Mouse (Mus musculus): ENCODE data around the gene Galp. TPM values are rescaled to one million over a fixed set of nuclear protein-coding genes. Genes with fewer than 3 reads are reported as not detected.
"Not testable (repeated sequence)": the region's sequence is repeated elsewhere in the genome, so short reads cannot be mapped to it uniquely, and the experiment has no call there.

Galp gene
- total RNA-seq, 2 experiments from 2014 or later = not detected

DNA sequence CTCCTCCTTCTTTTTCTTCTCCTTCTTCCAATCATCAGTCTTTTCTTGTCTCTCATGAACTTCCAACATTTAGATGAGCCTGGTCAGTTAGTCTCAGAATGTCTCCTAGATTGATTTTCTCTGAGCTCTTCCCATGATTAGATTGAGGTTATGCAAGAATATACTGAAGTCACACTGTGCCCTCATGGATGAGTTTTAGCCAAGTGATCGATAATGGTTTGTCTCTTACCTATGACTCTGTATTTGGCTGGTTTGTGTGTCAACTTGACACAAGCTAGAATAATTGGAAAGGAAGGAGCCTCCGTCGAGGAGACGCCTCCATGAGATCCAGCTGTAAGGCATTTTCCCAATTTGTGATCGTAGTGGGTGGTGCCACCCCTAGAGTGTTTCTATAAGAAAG is 57.6 kb downstream of the Galp start:
- no peak for DNase-seq (ENCODE audit: low spot score)

DNA sequence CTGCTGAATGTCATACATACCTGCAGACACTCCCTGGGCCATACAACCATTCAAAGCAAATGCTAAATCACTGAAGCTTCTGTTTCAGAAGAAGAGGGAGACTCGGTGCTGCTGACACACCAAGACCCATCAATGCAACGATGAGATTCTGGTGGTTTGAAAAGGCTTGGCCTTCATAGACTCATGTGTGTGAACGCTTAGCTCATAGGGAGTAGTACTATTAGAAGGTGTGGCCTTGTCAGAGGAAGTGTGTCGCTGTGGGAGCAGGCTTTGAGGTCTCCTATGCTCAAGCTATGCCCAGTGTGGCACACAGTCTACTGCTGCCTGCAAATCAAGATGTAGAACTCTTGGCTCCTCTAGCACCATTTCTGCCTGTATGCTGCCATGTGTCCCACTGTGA is 60.5 kb downstream of the Galp start:
- DNase-seq (ENCODE audit: low spot score) = no peak

DNA sequence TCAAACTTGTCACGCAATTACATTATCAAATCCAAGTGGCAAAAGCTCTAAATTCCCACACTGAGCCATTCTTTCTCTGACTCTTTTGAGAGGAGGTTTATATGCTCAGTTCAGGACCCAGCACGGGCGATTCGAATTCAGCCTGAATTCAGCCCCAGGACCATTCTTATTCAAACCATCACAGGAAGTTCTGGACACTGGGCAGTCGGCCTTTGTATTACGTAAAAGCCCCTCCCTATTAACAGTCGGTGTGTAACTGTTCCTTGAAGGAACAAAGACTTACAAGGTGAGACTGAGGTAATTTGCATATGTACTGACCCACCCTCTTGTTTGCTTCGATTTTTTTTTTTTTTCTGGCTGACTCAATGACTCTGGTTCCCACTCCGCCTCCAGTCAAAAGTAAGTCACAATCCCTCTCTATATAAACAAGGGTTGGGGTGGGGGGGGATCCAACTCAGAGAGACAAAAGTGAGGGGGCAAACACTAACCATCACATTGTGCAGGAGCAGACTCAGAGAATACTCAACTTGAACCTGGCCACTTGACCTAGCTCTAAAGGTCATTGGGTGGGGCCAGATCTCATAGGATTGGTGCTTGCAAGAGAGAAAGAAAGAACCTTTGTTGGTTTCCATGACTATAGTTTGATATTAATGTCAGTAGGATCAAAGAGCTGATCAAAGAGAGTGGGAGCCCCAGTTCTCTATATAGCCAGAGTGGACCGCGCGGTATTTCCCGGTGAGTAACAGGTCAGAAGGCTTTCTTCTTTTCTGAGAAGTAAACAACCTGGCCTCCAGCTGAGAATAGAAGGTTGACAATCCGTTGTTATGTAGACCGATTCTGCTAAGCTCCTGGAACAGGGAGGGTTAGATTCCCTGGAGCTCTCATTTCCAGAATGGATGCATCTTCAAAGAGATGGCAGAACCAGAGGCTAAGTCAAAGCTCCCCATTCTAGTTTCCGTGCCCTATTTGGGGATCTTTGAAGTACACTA is 61.6 kb downstream of the Galp start:
- no peak for DNase-seq (ENCODE audit: low spot score)

DNA sequence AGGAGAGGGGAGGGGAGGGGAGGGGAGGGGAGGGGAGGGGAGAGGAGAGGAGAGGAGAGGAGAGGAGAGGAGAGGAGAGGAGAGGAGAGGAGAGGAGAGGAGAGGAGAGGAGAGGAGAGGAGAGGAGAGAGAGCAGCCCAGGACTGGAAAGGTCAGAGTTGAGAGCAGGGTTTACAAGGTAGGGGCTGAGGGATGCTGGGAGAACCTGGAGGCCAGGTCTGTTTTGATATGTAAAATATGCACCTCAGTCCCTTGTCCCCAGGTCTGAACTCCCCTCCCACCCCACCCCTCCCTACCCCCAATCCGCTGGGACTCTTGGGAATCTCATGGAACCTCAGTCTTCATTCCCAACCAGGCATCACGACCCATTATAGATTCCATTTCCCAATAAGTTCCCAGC is 63.1 kb downstream of the Galp start:
- not testable (repeated sequence) for DNase-seq (ENCODE audit: low spot score)

DNA sequence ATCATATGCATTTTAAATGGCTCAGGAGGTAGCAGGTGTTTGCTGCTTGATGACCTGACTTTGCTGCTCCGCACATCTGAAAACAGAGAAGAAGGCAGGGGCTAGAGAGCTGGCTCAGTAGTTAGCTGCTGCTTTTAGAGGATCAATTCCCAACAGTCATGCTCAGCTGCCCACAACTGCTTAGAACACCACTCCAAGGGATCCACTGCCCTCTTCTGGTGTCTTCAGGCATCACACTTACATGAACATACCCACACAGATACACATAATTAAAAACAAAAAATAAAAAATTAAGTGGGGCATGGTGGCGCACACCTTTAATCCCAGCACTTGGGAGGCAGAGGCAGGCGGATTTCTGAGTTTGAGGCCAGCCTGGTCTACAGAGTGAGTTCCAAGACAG is 65.2 kb downstream of the Galp start:
- DNase-seq (ENCODE audit: low spot score) = no peak

DNA sequence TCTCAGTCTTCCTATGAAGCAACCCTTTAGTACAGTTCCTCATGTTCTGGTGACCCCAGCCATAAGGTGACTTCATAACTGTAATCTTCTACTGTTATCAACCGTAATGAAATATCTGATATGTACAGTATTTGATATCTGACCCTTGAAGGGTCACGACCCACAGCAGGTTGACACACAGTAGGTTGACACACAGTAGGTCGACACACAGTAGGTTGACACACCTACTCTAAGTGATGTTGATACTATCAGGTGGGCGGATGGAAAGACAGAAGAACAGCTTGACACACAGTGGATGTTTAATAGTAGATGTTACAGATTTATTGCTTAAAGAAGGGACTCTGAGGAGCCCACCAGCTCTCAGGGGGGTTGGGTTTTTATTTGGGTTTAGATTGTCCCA is 66.1 kb downstream of the Galp start:
- DNase-seq (ENCODE audit: low spot score) = no peak

DNA sequence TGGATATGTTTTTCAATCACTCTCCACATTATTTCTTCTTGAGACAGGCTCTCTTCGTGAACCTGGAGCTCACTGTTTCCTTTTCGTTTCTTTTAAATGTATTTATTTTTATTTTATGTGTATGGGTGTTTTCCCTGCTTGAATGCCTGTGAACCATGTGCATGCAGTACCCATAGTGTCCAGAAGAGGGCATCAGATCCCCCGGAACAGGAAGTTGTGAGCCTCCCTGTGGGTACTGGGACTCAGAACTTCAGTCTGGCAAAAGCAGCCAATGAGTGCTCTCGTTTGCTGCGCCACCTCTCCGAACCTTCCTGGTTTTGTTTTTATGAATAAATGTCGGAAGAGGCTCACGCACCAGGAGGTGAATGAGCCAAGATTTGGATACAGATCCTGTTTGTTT is 68.8 kb downstream of the Galp start:
- no peak for DNase-seq (ENCODE audit: low spot score)

Other genes with a start within 250 kb of the Galp start
- not detected for gene Vmn1r65, start 186.1 kb upstream of the Galp start, total RNA-seq (2021)
- gene Nlrp4c, start 151.9 kb upstream of the Galp start, total RNA-seq (2021) = not detected
- 10 to 100 TPM; 27.2 to 27.6 TPM for gene Zfp787, start 41.1 kb upstream of the Galp start, total RNA-seq (2021)
- gene Zfp444, start 24.9 kb upstream of the Galp start, total RNA-seq (2021) = 10 to 100 TPM in 1 of 2 experiments, 1 to 10 TPM in 1; 6.3 to 10.0 TPM
- not detected for gene Zscan5b, start 25.2 kb downstream of the Galp start, total RNA-seq (2021)
- not detected for gene Epp13, start 55.6 kb downstream of the Galp start, total RNA-seq (2021)
- gene Zfp667, start 89.5 kb downstream of the Galp start, total RNA-seq (2021) = 1 to 10 TPM; 3.3 to 4.2 TPM
- under 1 TPM; 0.43 to 0.50 TPM for gene Zfp583, start 134.2 kb downstream of the Galp start, total RNA-seq (2021)
- under 1 TPM; 0.32 to 0.45 TPM for gene Gm3854, start 146.7 kb downstream of the Galp start, total RNA-seq (2021)
- 1 to 10 TPM; 1.8 to 2.5 TPM for gene Zfp78, start 166.2 kb downstream of the Galp start, total RNA-seq (2021)
- 1 to 10 TPM in 1 of 2 experiments, under 1 TPM in 1; 0.90 to 1.0 TPM for gene Zfp28, start 186.2 kb downstream of the Galp start, total RNA-seq (2021)
- under 1 TPM; 0.12 to 0.16 TPM for gene Smim17, start 201.6 kb downstream of the Galp start, total RNA-seq (2021)
- gene Gm20715, start 213.2 kb downstream of the Galp start, total RNA-seq (2021) = not detected
- gene Olfr1344, start 241.6 kb downstream of the Galp start, total RNA-seq (2021) = not detected

Measured in gastrocnemius, adult 18-20 months (tissue).